Mouse (Mus musculus) forelimb bud, embryonic 11.5 days (tissue): ENCODE results near the gene 2300003K06Rik.
A peak's percentile ranks its signal among the peaks of the same experiment; 100 is the strongest.
"Not testable (repeated sequence)": the region's sequence is repeated elsewhere in the genome, so short reads cannot be mapped to it uniquely, and the experiment has no call there.

Experiments
- DNase-seq: peaks from one replicate; pipeline ENCODE4 v3.0.0-alpha.2; 2012; ENCODE audit warnings: low read depth, low spot score

Gene 2300003K06Rik

DNA sequence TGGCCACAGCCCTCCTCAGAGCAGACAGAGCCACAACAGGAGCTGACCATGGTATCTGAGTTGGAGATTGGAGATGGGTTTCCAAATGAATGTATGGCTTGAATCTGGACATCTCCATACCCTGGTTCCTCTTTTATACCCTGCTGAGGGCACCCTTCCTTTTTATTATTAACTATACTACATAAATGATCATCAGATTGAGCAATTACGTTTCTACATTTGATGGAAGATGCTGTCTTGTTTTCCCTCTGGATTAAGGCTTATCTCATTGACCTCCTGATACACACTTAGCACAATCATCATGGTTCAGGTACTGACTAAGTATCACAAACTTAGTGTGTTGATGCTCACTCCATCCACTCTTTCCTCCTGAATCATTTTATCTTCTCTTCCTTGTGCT lies at the start of gene 2300003K06Rik:
Gene 2300003K06Rik (minus strand): TSS at position 101 of the 400 bp plus-strand sequence.
- DNase-seq: no peak

GRCm38 (mm10) chr11:99878887-99879286 lies 41.0 kb upstream of the 2300003K06Rik start, which contains the start of gene Gm11567:
Gm11567 (plus strand) TSS chr11:99879187.
- DNase-seq: not testable (repeated sequence)

DNA sequence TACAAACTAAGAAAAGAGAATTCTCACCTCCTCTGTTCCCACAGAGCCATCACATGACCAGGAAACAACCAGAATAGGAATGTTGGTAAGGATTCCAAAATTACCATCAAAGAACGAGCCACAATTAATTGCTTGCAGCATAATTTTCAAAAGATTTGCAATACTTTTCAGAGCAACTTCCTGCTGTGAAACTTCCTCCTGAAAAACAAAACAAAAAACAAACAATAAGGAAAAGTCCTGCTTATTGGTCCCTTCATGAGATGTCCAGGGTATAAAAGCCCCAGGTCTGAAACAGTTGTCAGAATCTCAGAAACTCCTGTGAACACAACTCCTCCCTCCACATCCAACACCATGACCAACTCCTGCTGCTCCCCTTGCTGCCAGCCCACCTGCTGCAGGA lies 35.2 kb upstream of the 2300003K06Rik start, which contains the start of gene Krtap9-1:
Gene Krtap9-1 (plus strand): TSS at position 301 of the 400 bp plus-strand sequence.
- not testable (repeated sequence) for DNase-seq

DNA sequence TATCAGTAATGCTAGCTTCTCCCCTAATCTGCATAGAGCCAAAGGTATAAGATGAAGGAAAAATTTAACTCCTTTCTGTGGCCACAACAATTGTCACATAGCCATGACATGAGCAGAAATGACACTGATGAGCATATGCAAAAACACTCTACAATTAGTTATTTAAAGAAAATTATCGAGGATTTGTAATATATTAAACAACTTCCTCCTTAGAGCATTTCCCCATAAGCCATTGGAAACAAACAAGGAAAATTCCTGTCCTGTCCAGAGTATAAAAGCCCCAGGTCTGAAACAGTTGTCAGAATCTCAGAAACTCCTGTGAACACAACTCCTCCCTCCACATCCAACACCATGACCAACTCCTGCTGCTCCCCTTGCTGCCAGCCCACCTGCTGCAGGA lies 26.3 kb upstream of the 2300003K06Rik start, which contains the start of gene Gm11559:
Gene Gm11559 (plus strand): TSS at position 301 of the 400 bp plus-strand sequence.
- not testable (repeated sequence) for DNase-seq

DNA sequence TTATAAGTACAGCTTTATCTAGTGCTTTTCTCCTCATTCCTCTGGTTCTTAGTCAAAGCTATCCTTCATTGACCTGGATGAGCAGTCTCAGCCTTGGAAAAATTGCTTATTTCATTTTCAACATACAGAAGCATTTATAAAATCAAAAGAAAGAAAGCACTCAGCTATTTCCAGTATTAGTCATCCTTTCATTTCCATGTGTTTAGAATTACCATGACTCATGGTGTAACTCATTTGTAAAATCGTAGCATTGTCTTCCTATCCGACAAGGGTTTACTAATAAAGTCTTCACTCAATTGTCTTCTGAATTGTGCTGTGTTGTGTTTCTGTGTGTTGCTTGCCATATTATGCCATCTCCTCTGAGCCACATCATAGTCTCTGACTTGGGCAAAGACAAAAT lies 20.9 kb upstream of the 2300003K06Rik start:
- DNase-seq: no peak

DNA sequence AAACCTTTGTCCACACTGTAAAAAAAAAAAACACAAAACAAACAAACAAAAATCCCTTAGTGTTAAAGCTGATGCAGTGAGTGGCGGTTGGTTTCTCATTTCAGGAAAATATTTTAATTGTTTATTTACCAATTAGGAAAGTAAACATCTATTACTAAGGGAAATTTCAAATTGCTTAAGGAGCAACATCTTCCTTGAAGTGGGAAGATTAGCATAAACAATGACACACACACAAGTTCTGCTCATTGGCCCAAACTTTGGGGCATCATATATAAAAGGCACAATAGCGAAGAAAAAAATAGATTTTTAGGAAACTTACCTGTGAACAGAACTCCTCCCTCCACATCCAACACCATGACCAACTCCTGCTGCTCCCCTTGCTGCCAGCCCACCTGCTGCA lies 19.8 kb upstream of the 2300003K06Rik start, which contains the start of gene Gm11568:
Gene Gm11568 (plus strand): TSS at position 301 of the 400 bp plus-strand sequence.
- DNase-seq: no peak

DNA sequence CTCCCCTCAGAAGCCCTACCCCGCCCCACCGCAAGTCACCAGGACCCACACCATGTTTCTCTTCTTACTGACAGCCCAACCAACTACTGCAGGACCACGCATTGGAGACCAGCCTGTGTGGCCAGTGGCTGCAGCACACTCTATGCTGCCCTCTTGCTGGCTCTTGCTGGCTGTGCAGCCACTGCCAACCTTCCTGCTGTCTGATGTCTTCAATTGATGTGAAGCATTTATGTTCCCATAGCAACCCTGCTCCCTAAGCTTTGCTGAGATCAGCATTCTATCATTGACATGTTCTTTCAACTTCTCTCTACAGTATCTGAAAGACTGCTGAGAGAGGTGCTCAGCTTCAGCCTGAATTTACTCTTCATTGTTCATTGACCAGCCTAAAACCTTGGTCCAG lies 16.3 kb upstream of the 2300003K06Rik start:
- no peak for DNase-seq

- DNase-seq: no peak
These were observed 13.6 kb upstream of the 2300003K06Rik start, which contains the start of gene Krtap4-16 for GRCm38 (mm10) chr11:99851508-99851907. Krtap4-16 (minus strand) TSS chr11:99851608.

- no peak for DNase-seq
These were observed 8.9 kb upstream of the 2300003K06Rik start for GRCm38 (mm10) chr11:99846746-99847145.

GRCm38 (mm10) chr11:99842185-99842584 lies 4.3 kb upstream of the 2300003K06Rik start:
- peak; percentile 11 for DNase-seq

GRCm38 (mm10) chr11:99815566-99815965 lies 22.3 kb downstream of the 2300003K06Rik start, which contains the start of gene Gm11564:
Gm11564 (minus strand) TSS chr11:99815666.
- not testable (repeated sequence) for DNase-seq

DNA sequence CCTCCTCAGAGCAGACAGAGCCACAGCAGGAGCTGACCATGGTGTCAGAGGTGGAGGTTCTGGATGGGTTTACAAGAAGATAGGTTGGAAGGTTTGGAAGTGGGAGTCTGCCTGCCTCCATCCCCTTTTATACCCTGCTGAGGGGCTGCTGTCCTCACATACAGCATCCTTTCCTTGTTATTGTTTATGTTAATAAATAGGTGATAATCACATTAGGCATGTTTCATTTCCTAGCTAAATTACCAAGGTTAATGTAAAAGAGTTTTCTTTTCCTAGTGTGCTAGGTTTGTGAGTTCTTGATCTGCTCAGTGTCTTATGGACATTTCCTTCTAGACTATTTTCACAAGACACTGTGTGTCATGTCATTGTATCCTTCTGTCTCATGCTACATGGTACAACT lies 28.1 kb downstream of the 2300003K06Rik start, which contains the start of gene Krtap4-13:
Gene Krtap4-13 (minus strand): TSS at position 101 of the 400 bp plus-strand sequence.
- not testable (repeated sequence) for DNase-seq

GRCm38 (mm10) chr11:99804346-99804745 lies 33.5 kb downstream of the 2300003K06Rik start, which contains the start of gene Gm11554:
Gm11554 (minus strand) TSS chr11:99804446.
- DNase-seq: not testable (repeated sequence)

GRCm38 (mm10) chr11:99798832-99799231 lies 39.0 kb downstream of the 2300003K06Rik start, which contains the start of gene Gm11569:
Gm11569 (minus strand) TSS chr11:99798932.
- not testable (repeated sequence) for DNase-seq

DNA sequence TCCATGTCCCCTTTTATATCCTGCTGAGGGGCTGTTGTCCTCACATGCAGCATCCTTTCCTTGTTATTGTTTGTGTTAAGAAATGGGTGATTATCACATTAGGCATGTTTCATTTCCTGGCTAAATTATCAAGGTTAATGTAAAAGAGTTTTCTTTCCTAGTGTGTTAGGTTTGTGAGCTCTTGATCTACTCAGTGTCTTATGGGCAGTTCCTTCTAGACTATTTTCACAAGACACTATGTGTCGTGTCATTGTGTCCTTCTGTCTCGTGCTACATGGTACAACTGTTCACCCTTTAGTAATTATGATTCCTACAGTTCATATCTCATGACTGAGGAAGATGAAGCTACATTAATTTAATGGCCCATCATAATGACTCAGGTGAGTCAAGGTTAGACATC lies 44.5 kb downstream of the 2300003K06Rik start, which contains the start of gene Gm11596:
Gene Gm11596 (minus strand): TSS at position 101 of the 400 bp plus-strand sequence.
- no peak for DNase-seq
